Mouse (Mus musculus): Measurements from ENCODE around the gene Gal.

The Gal gene

DNA sequence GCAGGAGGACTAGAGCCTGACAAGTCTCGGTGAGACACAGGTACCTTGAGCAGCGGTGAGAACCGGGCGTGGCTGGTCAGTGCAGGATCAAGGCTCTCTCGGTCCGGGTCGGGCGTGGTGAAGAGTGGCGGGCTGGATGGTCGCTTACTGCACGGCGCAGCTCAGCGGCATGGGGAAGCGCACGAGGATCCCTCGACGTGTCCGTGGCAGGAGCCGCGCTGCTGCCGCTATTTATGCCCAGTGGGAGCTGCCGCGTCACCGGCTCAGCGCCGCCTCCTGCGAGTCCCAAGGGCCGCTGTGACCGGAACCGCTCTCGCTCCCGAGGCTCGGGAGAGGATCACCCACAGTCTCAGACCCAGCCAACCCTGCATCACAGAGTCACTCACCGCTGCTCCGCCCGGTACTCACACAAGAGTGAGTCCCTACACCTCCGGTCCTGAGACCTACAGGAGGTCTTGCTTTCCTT is at the start of gene Gal:
Gene Gal, minus strand, starts transcription at position 277 of the 466 bp plus-strand sequence.
- DNase-seq, result no peak

- no peak for DNase-seq
Measured at GRCm38 (mm10) chr19:3459986-3460385, 45.6 kb upstream of the Gal start.

GRCm38 (mm10) chr19:3458331-3459099 is 44.2 kb upstream of the Gal start:
- peak; percentile 27 for DNase-seq

- DNase-seq, result no peak
Measured at GRCm38 (mm10) chr19:3457700-3458099, 43.4 kb upstream of the Gal start.

- DNase-seq, result no peak
Measured at GRCm38 (mm10) chr19:3451649-3452048, 37.3 kb upstream of the Gal start.

- DNase-seq, result peak; percentile 40
Measured at GRCm38 (mm10) chr19:3451170-3451569, 36.8 kb upstream of the Gal start.

GRCm38 (mm10) chr19:3450714-3451113 is 36.4 kb upstream of the Gal start:
- no peak for DNase-seq

DNA sequence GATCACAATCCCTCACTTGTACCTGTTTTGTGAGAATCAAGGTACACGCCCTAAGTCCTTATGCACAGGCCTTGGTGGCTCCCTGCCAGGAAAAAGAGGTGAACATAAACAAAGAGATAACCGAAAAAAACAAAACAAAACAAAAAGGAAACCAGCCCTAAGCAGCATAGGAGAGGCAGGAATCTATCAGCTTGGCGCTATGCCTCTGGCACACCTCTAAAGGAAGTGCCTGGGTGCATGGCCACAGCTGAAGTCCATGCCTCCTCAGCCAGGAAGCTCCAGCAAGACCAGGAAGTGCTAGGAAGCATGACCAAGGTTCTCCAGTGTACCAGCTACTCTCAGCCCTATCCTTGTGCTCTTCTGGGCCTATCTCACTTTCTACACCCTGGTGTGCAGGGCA is 34.9 kb upstream of the Gal start:
- no peak for DNase-seq

- DNase-seq, result no peak
Measured at GRCm38 (mm10) chr19:3447348-3447747, 33.0 kb upstream of the Gal start.

- DNase-seq, result no peak
Measured at GRCm38 (mm10) chr19:3441092-3441491, 26.7 kb upstream of the Gal start.

- DNase-seq, result no peak
Measured at GRCm38 (mm10) chr19:3440667-3441066, 26.3 kb upstream of the Gal start.

DNA sequence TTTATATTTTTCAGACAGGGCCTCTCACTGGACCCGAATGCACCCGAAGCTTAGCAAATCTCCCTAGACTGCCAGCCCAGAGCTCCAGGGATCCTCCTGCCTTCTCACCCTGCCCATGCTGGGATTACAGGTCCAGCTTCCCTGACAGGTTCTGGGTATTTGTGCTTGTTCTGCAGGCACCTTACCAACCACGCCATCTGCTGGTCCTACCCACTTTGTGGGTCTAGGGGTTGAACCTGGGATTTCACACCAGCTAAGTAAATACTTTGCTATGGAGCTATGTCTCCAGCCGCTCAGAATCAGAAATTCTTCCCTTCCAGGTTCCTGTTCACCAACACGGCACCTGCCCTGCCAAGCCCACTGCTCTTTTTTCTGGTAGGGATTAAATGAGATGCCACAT is 23.6 kb upstream of the Gal start:
- DNase-seq, result no peak

DNA sequence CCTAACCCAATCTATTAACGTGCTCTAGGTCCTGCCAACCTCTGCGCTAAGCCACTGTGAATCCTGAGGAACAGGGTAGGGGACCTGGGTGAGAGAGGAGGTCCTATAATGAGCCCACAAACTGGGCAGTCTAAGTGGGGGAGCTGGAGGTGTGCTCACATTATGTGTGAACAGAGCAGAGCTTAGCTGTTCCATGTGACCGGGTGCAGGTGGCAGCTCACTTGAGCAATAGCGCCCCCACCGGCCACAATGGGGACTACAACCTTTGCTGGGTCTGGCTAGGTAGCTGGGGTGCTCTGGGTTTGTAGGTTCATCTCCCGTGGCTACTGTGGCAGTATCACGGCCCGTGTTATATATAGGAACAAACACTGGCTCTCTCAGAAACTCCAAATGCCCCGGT is 22.5 kb upstream of the Gal start:
- DNase-seq, result no peak

DNA sequence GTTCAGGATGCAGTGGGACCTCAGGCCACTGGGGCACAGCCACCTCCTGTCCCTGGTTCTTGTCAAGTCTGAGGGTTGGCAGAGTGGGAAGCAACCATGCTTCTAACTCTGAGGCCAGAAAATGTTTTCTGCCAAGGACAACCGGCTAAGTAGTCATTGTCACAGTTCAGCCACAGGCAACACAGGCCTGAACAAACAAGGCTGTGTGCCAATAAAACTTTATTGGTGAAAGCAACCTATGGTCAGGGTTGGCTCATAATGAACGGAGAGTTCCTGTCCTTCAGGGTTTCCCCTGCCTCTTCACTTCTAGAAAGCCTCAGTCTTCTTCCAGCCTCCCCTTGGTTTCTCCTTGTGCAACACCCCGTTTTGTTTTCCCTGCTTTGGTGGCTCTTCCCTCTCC is 21.5 kb upstream of the Gal start:
- DNase-seq, result no peak

DNA sequence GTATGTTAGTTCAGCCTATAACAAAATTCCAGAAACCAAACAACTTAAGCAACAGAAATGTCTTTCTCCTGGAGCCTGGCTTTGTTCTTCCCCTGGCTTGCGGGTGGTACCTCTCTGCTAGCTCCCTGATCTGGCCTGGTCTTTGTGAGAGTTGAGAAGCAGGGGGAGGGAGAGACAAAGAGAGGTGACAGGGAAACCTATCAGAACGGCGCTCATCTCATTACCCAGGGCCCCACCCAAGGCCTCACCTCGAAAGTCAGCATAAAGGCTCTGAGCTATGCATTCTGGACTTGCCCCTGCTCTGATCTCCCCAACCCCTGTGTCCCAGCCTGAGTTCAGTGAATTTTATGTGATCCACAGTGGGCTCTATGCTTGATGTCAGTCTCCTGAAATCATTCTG is 20.3 kb upstream of the Gal start:
- no peak for DNase-seq

- DNase-seq, result no peak
Measured at GRCm38 (mm10) chr19:3434124-3434523, 19.8 kb upstream of the Gal start.

GRCm38 (mm10) chr19:3431969-3432368 is 17.6 kb upstream of the Gal start:
- no peak for DNase-seq

GRCm38 (mm10) chr19:3431066-3431465 is 16.7 kb upstream of the Gal start:
- DNase-seq, result no peak

GRCm38 (mm10) chr19:3429156-3429816 is 14.9 kb upstream of the Gal start:
- DNase-seq, result no peak

DNA sequence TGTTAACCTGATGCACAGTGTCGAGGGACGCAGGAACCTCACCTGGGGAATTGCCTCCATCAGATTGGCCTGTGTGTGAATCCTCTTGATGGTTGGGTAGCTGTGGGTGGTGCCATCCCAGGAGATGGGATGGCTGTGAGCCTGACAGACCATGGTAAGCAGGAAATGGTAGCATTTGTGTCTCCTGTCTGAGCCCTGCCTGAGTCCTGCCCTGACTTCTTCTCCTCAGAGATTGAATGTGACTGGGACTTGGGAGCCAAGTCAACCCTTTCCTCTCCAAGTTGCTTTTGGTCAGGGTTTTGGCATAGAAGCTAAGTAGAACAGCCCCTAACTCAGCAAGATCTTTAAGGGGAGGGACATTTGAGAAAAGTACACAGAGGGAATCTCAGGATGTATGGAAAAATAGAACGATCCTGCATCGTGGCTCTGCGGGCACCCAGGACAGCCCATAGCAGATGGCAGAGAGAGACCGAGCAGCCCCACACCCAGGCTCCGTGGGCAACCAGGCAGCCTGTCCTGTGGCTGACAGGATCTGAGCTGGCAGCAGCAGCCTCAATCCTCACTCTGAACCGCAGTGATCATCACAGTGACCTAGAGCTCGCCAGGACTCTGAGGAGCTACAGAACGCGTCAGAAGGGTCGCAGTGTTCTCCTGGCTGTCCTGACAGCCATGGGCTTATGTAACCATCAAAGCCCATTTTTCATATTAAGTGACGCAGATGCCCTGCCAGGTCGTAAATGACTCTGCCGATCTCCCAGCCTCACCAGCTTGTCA is 13.9 kb upstream of the Gal start:
- DNase-seq, result no peak

DNA sequence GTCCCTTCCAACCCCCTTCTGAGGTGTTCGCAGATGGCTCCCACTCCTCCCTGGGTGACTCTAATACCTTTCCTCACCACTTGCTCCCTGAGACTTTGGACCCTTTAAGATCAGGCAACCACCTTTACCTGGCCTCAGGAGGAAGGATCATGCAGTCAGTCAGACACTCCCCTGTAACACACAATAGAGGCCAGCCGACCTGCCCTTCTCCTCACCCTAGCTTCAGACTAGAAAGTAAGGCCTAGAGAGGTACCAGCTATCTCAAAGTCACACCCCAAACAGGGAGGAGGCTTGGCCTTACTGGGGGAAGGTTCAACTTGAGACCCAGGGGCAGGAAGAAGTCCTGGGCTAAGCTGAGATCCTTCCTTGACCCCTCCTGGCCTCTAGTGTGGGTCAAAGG is 9.9 kb upstream of the Gal start:
- no peak for DNase-seq

DNA sequence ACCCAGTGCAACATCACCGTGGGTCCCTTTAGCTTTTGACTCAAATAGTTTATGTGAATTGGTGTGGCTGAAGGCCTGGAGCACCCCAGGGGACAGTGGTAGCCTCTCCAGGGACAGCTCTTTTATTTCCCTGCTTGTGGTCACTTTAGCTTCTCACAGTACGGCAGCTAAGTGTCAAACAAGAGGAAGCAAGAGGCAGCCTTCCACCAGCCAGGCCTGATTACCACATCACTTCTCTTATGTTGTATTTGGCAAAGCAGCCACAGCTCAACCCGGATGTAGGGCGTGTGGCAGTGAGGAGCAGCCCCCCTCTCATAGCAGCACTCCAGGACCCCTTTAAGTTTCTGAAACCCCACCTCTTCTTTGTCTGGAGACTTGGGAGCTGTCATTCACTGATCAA is 8.6 kb upstream of the Gal start:
- DNase-seq, result no peak

- no peak for DNase-seq
Measured at GRCm38 (mm10) chr19:3422488-3422887, 8.1 kb upstream of the Gal start.

DNA sequence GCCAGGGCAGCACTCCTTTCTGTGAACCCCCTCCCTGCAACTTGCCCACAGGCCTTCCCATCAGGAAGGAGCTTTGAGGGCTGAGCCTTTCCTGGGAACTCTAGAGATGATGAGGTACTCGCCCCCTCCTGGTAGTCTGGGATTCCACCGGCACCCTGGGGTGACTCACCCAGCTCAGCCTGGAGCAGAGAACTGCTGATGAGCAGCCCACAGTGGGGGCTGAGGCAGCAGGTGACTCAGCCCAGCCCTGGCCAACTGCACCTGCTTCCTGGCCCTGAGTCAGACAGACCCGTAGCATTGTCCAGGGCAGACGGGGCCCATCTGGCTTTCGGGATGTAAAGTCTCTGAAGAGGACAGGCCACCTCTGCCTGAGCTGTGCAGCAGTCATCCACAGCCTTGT is 4.9 kb upstream of the Gal start:
- DNase-seq, result no peak

All from kidney, adult 11 months (tissue).